Mouse (Mus musculus): ENCODE measurements at regions not wholly inside any gene's neighbourhood (a gene's known extent, or its start where the extent isn't known, plus 50 kb on each side); places are given as distances from the start of the nearest gene placed in this dataset.

GRCm38 (mm10) chr16:87783561-87784304, 85.0 kb downstream of the Bach1 start:
- no peak for DNase-seq

GRCm38 (mm10) chr16:87784405-87784994, 85.8 kb downstream of the Bach1 start:
- DNase-seq = no peak

- DNase-seq = no peak
Measured at GRCm38 (mm10) chr16:87789539-87789938, 90.8 kb downstream of the Bach1 start.

DNA sequence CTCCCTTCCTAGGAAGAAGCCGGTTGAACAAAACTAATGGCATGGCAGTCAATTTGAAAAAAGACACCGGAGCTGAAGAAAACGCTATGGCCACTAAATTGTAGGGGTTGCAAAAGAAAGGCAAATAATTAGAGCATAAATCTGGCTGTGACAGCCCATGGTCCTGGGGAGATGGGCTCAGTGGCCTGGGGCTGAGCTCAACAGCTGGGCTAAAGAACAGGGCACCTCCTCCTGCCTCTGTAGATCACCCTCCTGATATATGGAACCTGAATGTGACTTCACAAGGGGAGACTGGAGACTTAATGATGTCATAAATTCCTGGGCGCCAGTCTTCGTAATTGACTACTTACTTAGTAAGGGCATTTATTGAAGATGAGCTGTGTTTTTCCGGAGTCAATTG, 91.2 kb downstream of the Bach1 start:
- no peak for DNase-seq

DNA sequence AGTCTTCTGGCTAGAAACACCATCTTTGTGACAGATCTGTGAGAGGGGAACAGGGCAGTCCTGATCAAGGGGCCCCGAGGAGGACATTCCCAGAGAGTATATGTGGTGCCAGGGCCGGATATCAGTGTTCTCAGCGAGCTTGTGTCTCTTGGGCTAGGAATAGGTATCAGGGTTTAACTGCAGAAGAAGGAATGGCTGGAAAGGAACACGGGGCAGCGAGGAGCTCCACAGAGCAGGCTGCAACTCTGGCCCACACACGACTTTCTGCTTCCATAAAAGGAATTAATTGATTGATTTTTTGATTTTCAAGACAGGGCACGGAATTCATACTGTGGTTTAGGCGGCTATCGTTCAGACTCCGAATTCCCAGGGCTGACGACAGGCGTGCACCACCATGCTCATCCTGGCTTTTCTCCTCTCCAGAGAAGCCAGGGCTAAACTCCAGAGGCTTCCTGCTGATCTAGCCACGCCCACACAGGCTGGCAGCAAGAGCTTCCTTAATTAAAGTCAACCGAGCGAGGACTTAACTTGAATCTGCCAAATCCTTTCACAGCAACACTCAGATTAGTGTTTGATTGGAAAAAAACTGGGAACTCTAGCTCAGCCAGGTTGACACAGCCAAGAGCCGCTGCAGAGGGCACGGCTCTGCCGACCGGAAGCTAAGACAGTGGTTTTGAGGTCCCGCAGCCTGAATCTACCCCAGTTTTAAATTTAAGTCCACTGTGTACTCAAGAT, 97.9 kb downstream of the Bach1 start:
- peak; percentile 46 for DNase-seq

- DNase-seq = no peak
Measured at GRCm38 (mm10) chr16:87802317-87802716, 103.6 kb downstream of the Bach1 start.

GRCm38 (mm10) chr16:87817590-87817989, 118.8 kb downstream of the Bach1 start:
- DNase-seq = no peak

DNA sequence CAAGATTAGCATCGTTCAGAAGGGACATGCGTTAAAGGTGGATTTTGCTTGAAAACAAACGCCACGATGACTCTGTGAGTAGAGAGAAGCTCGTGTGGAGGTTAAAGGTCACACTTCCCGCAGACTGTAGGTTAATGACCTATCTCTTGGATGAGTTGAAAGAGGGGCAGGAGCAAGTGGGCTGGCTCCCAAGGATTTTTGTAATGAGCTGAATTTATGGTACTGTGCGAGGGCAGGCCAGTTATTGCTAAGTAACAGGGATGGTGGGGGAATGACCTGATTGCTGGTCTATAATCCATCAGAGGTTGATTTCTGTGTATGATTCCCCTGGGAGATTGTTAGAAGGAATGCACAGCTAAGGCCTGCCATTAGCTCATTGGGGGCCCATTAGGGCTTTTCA, 135.6 kb downstream of the Bach1 start:
- no peak for DNase-seq

DNA sequence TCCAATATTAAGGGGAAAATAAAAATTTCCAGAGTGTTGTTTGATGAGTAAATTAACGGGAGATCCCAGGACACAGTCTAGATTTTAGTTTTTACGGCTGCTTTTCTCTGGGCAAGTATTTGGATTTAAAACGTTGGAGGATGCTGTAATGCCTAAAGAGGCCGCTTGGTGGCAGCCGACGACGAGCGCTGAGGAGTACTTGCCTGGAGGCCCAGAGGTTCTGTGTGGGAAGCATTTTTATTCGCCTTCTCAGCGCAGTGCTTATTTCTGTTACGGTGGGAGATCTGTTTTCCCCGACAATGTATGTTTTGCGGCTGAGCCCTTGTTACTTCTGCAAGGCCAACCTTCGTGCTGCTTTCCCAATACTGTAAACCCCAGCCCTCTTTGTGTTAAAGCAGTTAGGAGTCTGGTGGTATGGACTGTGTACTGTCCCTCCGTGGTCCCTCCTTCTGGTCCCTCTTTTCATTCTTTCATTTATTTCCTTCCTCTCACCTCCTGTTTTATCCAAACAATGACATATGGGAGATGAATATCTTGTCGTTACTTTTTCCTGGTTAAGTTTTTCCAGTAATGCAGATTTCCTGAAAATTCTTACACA, 142.3 kb downstream of the Bach1 start:
- peak; percentile 34 for DNase-seq
